Mouse (Mus musculus): Measurements from ENCODE around the gene Gm17622. TPM values are rescaled to one million over a fixed set of nuclear protein-coding genes. Genes with fewer than 3 reads are reported as not detected.

The Gm17622 gene
- polyA plus RNA-seq, 1 experiment from 2014 or later, result not detected

GRCm38 (mm10) chr13:96468678-96469077 is 21.9 kb upstream of the Gm17622 start:
- Histone ChIP-seq H3K27me3 (replicated peaks) (no peaks in the 10 kb centered on the region), H3K9ac (no peak overlapping the region), H3K27ac (ENCODE audit: poor library complexity, severe bottlenecking) (no peak overlapping the region), H3K4me2 (no peak overlapping the region), H3K36me3 (no peaks in the 10 kb centered on the region), H3K9me3 (replicated peaks) (no peaks in the 10 kb centered on the region), H3K4me3 (no peak overlapping the region), H3K4me1 (replicated peaks) (no peaks in the 10 kb centered on the region)
- WGBS, result 79% methylated on average over 5 of the region's 5 CpGs
- ATAC-seq (ENCODE audit: insufficient number of reproducible peaks, low FRiP score), result no peak

DNA sequence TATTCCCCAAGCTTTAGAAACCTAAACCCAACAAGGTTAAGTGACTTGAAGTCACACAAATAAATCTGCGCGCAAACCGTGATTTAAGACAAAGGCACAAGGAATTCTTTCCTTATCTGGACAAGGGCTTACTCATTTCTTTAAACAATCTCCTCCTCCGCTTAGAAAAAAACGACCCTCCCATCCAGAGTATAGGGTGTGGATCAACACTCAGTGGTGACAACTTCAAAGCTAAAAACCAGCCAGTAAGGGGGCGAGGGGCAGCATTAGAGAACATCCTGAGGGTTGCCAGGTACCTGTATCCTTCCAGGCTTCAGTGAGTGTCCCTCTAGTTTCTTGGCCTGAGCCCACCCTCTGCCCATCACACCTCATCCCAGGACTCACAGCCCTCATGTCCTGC is 20.0 kb upstream of the Gm17622 start:
- Histone ChIP-seq H3K27me3 (replicated peaks) (no peaks in the 10 kb centered on the region), H3K27ac (ENCODE audit: poor library complexity, severe bottlenecking) (no peak overlapping the region), H3K4me1 (replicated peaks) (no peaks in the 10 kb centered on the region), H3K4me2 (no peak overlapping the region), H3K9ac (no peak overlapping the region), H3K9me3 (replicated peaks) (no peaks in the 10 kb centered on the region), H3K4me3 (no peak overlapping the region), H3K36me3 (no peaks in the 10 kb centered on the region)
- ATAC-seq (ENCODE audit: insufficient number of reproducible peaks, low FRiP score), result no peak
- 54% methylated on average over 6 of the region's 6 CpGs for WGBS

- H3K4me2 ChIP-seq, result no peak within 1 kb of the TSS
- no peaks in the 10 kb centered on the region for H3K27me3 ChIP-seq (replicated peaks)
- H3K9me3 ChIP-seq (replicated peaks), result no peaks in the 10 kb centered on the region
- ATAC-seq (ENCODE audit: insufficient number of reproducible peaks, low FRiP score), result no peak
- no peak within 1 kb of the TSS for H3K4me3 ChIP-seq
- H3K4me1 ChIP-seq (replicated peaks), result no peaks in the 10 kb centered on the region
- 87% methylated on average over 14 of the region's 14 CpGs for WGBS
- H3K27ac ChIP-seq (ENCODE audit: poor library complexity, severe bottlenecking), result no peak within 1 kb of the TSS
- H3K9ac ChIP-seq, result no peak within 1 kb of the TSS
- no peaks in the 10 kb centered on the region for H3K36me3 ChIP-seq
These were observed 19.6 kb upstream of the Gm17622 start, which contains the start of gene Ankdd1b for GRCm38 (mm10) chr13:96470957-96471356. TSS of gene Ankdd1b (minus strand) at chr13:96471198.

DNA sequence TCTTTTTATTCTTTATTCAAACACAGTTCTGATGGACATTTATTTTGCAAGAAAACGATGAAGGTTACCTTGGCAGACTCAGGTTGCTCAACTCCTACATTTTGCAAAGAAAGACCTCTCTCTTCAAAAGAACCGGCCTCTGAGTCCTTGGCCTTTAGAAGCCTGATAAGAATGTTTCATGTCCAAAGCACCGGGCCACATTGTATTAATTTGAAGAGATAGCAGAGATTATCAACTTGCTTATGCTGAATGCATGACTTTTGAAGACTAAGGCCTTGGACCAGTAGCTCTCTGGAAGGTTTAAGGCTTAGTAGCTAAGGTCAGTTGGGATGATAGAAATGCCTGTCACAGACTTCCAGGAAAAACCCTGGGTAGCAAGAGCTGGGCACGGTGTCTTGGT is 13.3 kb upstream of the Gm17622 start:
- Histone ChIP-seq H3K4me3 (no peak overlapping the region), H3K36me3 (peaks cover 7% of the 10 kb centered on the region; the same call in 1 of the 2 replicates), H3K4me2 (no peak overlapping the region), H3K27me3 (replicated peaks) (no peaks in the 10 kb centered on the region), H3K9ac (no peak overlapping the region), H3K27ac (ENCODE audit: poor library complexity, severe bottlenecking) (no peak overlapping the region), H3K9me3 (replicated peaks) (no peaks in the 10 kb centered on the region), H3K4me1 (replicated peaks) (no peaks in the 10 kb centered on the region)
- WGBS, result 77% methylated on average over 4 of the region's 4 CpGs
- ATAC-seq (ENCODE audit: insufficient number of reproducible peaks, low FRiP score), result no peak

DNA sequence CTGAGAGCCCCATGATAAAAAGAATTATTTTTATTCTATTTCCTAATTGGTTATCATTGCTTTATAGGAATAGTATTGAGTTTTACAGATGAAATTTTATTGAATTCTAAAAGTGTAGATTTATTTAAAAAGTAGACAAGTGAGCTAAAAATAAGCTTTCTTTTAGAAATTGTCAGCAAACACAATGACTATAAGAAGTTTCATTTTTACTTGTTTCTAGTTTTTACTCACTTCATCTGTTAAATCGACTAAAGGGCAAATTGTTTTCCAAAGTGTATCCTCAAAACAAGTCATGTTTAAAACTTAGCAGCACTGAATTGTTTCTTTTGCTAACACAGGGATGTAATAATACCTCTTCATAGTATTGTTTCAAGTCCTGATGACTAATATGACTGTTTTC is 11.5 kb upstream of the Gm17622 start:
- H3K36me3 ChIP-seq, result peaks cover 17% of the 10 kb centered on the region
- ATAC-seq (ENCODE audit: insufficient number of reproducible peaks, low FRiP score), result no peak

GRCm38 (mm10) chr13:96487230-96487629 is 3.3 kb upstream of the Gm17622 start:
- H3K9me3 ChIP-seq (replicated peaks), result 0 out of 2 replicates have a peak, but pooled peaks cover 5% of the 10 kb centered on the region
- H3K9ac ChIP-seq, result no peak overlapping the region
- whole genome bisulfite sequencing, result 79% methylated on average over 6 of the region's 6 CpGs
- H3K27me3 ChIP-seq (replicated peaks), result no peaks in the 10 kb centered on the region
- no peak for ATAC-seq (ENCODE audit: insufficient number of reproducible peaks, low FRiP score)
- no peak overlapping the region for H3K27ac ChIP-seq (ENCODE audit: poor library complexity, severe bottlenecking)
- H3K4me2 ChIP-seq, result no peak overlapping the region
- H3K36me3 ChIP-seq, result peaks cover 41% of the 10 kb centered on the region
- H3K4me3 ChIP-seq, result no peak overlapping the region
- H3K4me1 ChIP-seq (replicated peaks), result no peaks in the 10 kb centered on the region

More for the DNA sequence above, 11.5 kb upstream of the Gm17622 start:
- Histone ChIP-seq H3K4me1 (replicated peaks) (no peaks in the 10 kb centered on the region), H3K9ac (no peak overlapping the region), H3K4me2 (no peak overlapping the region), H3K27me3 (replicated peaks) (no peaks in the 10 kb centered on the region), H3K27ac (ENCODE audit: poor library complexity, severe bottlenecking) (no peak overlapping the region), H3K4me3 (no peak overlapping the region), H3K9me3 (replicated peaks) (no peaks in the 10 kb centered on the region)
- WGBS, result 90% methylated on average over 1 of the region's 1 CpGs

GRCm38 (mm10) chr13:96487968-96488367 is 2.6 kb upstream of the Gm17622 start:
- H3K36me3 ChIP-seq, result peaks cover 42% of the 10 kb centered on the region
- H3K4me2 ChIP-seq, result no peak overlapping the region
- 0 out of 2 replicates have a peak, but pooled peaks cover 5% of the 10 kb centered on the region for H3K9me3 ChIP-seq (replicated peaks)
- no peak overlapping the region for H3K9ac ChIP-seq
- no peak for ATAC-seq (ENCODE audit: insufficient number of reproducible peaks, low FRiP score)
- WGBS, result 89% methylated on average over 6 of the region's 6 CpGs
- H3K4me1 ChIP-seq (replicated peaks), result no peaks in the 10 kb centered on the region
- H3K4me3 ChIP-seq, result no peak overlapping the region
- no peak overlapping the region for H3K27ac ChIP-seq (ENCODE audit: poor library complexity, severe bottlenecking)
- H3K27me3 ChIP-seq (replicated peaks), result no peaks in the 10 kb centered on the region

DNA sequence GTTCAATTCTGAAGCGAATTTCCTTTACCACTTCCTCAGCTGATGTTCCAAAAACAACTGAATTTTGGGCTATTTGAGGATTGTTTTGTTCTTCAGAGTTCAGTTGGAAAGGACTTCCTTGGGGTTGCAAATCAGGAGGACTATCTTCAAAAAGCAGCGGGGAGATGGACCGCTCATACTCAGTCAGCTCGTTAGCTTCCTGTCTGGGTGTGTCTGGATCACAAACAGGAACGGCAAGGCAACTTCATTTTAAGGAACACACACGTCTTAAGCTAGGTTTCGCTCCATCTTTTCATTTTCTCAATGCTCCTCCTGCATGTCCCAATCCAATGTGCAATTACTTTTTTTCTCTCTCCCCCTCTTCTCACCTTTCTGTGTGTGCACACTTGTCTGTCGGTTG is 6.1 kb downstream of the Gm17622 start:
- Histone ChIP-seq H3K4me1 (replicated peaks) (no peaks in the 10 kb centered on the region), H3K4me3 (no peak overlapping the region), H3K9me3 (replicated peaks) (no peaks in the 10 kb centered on the region), H3K9ac (no peak overlapping the region), H3K27me3 (replicated peaks) (no peaks in the 10 kb centered on the region), H3K27ac (ENCODE audit: poor library complexity, severe bottlenecking) (no peak overlapping the region), H3K4me2 (no peak overlapping the region), H3K36me3 (peaks cover 12% of the 10 kb centered on the region; the same call in 1 of the 2 replicates)
- 63% methylated on average over 8 of the region's 8 CpGs for WGBS
- no peak for ATAC-seq (ENCODE audit: insufficient number of reproducible peaks, low FRiP score)

GRCm38 (mm10) chr13:96499891-96500290 is 9.4 kb downstream of the Gm17622 start:
- no peak for ATAC-seq (ENCODE audit: insufficient number of reproducible peaks, low FRiP score)
- Histone ChIP-seq H3K9ac (no peak overlapping the region), H3K27me3 (replicated peaks) (no peaks in the 10 kb centered on the region), H3K4me3 (no peak overlapping the region), H3K27ac (ENCODE audit: poor library complexity, severe bottlenecking) (no peak overlapping the region), H3K4me2 (no peak overlapping the region), H3K4me1 (replicated peaks) (no peaks in the 10 kb centered on the region), H3K9me3 (replicated peaks) (no peaks in the 10 kb centered on the region), H3K36me3 (peaks cover 6% of the 10 kb centered on the region; the same call in 1 of the 2 replicates)
- 92% methylated on average over 2 of the region's 2 CpGs for WGBS

GRCm38 (mm10) chr13:96505661-96506060 is 15.1 kb downstream of the Gm17622 start:
- Histone ChIP-seq H3K9ac (no peak overlapping the region), H3K36me3 (peaks cover 3% of the 10 kb centered on the region; the same call in 1 of the 2 replicates), H3K27ac (ENCODE audit: poor library complexity, severe bottlenecking) (no peak overlapping the region), H3K27me3 (replicated peaks) (no peaks in the 10 kb centered on the region), H3K4me3 (no peak overlapping the region), H3K9me3 (replicated peaks) (no peaks in the 10 kb centered on the region), H3K4me1 (replicated peaks) (peaks cover 4% of the 10 kb centered on the region; the same call in 1 of the 2 replicates), H3K4me2 (no peak overlapping the region)
- WGBS, result 80% methylated on average over 4 of the region's 4 CpGs
- no peak for ATAC-seq (ENCODE audit: insufficient number of reproducible peaks, low FRiP score)

DNA sequence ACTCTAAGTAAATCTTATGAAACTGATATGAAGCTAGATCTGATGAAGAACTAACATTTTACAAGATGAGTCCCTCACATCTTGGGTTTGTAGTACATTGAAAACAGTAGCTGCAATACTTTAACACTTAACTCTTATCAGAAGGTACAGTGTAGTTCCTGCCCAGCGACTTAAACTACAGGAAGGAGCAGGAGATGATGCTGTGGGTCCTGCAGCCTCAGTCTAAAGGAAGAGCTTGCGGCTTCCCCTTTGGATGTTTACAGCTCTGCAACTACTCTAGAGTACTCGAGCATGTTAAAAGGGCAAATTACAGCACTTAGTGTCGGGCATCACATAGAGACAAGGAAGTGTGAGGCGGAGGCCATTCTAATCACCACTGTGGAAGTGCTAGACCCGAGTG is 15.8 kb downstream of the Gm17622 start:
- H3K4me2 ChIP-seq, result no peak overlapping the region
- no peaks in the 10 kb centered on the region for H3K27me3 ChIP-seq (replicated peaks)
- H3K36me3 ChIP-seq, result no peaks in the 10 kb centered on the region
- no peaks in the 10 kb centered on the region for H3K9me3 ChIP-seq (replicated peaks)
- WGBS, result 57% methylated on average over 6 of the region's 6 CpGs
- H3K4me3 ChIP-seq, result no peak overlapping the region
- ATAC-seq (ENCODE audit: insufficient number of reproducible peaks, low FRiP score), result no peak
- peaks cover 4% of the 10 kb centered on the region; the same call in 1 of the 2 replicates for H3K4me1 ChIP-seq (replicated peaks)
- no peak overlapping the region for H3K27ac ChIP-seq (ENCODE audit: poor library complexity, severe bottlenecking)
- H3K9ac ChIP-seq, result no peak overlapping the region

GRCm38 (mm10) chr13:96507541-96507940 is 17.0 kb downstream of the Gm17622 start:
- no peak overlapping the region for H3K9ac ChIP-seq
- H3K36me3 ChIP-seq, result no peaks in the 10 kb centered on the region
- H3K27ac ChIP-seq (ENCODE audit: poor library complexity, severe bottlenecking), result no peak overlapping the region
- no peak for ATAC-seq (ENCODE audit: insufficient number of reproducible peaks, low FRiP score)
- H3K4me1 ChIP-seq (replicated peaks), result peaks cover 10% of the 10 kb centered on the region; the same call in 1 of the 2 replicates
- no peak overlapping the region for H3K4me2 ChIP-seq
- 88% methylated on average over 4 of the region's 4 CpGs for WGBS
- H3K27me3 ChIP-seq (replicated peaks), result no peaks in the 10 kb centered on the region
- H3K9me3 ChIP-seq (replicated peaks), result no peaks in the 10 kb centered on the region
- H3K4me3 ChIP-seq, result no peak overlapping the region

All from heart, embryonic 12.5 days (tissue).